Mouse (Mus musculus) cerebellum, adult 11-12 months (tissue): ENCODE data around the gene Kctd7.
A peak's percentile ranks its signal among the peaks of the same experiment; 100 is the strongest.

Experiments
- DNase-seq: peaks from one replicate; pipeline ENCODE4 v3.0.0; 2022

Gene Kctd7

DNA sequence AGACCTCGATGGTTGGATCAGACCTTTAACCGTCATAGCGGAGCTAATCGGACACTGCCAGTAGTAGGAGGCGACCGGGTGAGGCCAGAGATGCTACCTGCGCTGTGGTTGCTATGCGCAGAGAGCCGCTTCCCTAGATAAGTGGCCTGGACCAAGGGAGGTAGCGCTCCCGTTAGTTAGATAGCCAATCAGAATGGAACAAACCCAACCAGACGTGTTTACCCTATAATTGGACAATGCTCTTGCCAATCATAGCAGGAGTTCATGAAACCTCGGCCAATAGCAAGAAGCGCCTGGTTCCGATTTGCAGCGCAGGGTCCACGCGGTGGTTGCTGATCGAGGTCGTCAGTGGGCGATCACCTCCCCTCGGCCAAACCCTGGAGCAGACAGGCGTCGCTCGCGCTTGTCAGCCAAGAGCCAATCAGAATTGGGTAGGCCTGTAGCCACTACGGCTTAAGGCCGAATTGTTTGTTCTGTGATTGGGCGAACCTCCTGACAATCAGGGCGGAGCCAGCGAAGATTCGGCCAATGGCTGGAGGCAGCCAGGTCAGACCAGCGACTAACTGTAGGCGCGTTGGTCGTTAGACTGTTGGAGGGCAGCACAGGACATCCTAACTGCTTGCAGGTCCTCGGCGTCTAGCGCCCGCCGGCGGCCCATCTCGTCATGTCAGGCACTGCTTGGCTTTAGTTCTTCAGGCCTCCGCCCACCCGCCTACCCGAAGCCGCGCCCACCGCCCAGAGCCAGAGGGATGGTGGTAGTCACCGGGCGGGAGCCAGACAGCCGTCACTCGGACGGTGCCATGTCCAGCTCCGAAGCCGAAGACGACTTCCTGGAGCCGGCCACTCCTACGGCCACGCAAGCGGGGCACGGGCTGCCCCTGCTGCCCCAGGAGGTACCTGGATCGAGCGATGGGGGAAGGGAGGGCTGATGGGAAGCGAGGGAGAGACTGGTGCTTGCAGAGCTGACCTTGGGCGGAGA lies at the start of gene Kctd7:
TSS of gene Kctd7 (plus strand) at position 528 of the 979 bp plus-strand sequence.
- peak; percentile 99 for DNase-seq

DNA sequence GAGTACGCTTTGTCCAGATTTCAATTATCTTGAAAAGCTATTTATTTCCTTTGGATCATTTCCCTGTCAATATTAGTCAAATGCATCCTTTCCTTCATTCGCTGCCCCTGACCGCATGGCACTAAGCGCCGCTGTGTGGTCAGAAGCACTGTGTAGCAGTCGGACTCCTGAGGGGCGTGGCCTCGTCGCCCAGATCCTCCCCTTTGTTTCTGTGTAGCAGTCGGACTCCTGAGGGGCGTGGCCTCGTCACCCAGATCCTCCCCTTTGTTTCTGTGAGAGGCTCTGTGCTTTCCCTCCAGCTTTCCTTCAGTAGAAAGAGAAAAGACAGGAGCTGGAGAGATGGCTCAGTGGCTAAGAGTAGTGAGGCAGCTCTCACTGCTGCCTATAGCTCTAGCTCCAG lies 47.9 kb upstream of the Kctd7 start:
- DNase-seq: no peak

DNA sequence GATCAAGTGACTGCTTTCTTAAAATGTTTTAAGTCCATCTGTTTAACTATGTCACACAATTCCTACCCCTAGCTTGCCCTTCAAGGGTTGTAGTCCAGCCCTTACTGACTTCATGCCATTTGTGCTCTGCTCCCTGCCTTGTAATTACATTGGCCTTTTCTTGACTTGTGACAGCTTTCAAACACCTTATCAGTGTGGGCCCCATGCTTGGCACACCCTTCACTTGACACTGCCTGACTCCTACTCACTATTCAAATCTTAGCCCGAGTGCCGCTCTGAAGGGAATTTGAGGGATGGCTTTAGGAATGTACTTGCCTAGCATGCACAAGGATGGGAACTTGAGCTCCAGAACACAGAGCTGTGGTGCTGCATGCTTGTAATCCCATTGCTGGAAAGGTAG lies 46.8 kb upstream of the Kctd7 start:
- DNase-seq: no peak

DNA sequence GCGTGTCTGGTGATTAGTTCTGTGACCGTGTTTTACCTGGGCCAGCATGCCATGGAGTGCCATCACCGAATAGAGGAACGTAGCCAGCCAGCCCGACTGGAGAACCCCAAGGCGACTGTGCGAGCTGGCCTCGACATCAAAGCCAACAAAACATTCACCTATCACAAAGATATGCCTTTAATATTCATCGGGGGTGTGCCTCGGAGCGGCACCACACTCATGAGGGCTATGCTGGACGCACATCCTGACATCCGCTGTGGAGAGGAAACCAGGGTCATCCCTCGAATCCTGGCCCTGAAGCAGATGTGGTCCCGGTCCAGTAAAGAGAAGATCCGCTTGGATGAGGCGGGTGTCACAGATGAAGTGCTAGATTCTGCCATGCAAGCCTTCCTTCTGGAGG lies 42.9 kb upstream of the Kctd7 start:
- DNase-seq: no peak

DNA sequence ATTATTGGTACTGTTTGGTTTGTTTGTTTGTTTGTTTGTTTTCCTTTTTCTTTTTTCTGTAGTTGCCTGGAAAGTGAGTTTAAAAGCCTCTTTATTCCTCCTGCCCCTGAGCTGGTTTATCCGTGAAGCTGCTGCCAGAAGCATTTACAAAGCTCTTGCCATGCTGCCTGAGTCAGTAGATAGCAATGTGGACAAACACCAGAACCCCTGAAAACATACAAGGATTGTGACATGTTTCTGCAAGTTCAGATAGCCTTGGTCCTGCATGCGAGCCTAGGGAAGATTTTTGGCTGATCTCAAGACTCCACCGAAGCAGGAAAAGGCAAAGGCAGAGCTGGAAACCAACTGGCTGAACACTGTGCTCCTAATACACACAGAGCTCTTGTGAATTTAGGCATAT lies 35.3 kb upstream of the Kctd7 start:
- DNase-seq: no peak

DNA sequence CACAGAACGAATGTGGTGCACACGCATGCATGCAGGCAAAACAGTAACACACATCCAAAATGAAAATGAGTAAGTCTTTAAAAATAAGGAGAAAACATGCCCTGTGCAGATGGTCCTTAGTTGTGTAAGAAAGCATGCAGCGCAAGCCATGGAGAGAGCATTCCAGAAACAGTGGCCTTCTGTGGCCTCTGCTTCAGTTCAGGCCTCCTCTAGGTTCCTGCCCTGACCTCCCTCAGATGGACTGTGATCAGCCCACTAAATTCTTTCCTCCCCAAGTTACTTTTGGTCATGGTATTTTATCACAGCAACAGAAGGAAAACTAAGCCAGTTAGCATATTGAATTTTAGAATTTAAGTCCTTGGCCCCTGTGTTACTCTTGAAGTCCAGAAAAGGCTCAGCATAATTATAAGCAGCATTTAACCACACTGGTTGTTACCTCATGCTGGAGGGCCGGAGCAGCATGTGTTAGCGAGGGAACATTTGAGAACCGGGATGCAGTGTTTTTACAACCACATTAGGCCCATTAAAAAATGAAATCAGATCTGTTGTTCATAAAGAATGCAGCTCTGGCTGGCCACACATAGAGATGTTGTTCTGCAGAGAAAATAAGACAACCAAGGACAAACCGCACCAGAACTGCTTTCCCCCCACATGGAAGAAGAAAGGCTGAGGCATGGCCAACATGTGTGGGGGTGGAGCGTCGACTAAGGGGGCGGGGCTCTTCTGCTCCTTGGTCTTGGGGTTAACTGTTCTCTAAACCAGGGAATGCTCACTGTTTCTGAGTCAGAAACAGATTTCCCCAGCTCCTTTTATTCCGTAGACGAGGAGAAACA lies 33.8 kb upstream of the Kctd7 start:
- no peak for DNase-seq

DNA sequence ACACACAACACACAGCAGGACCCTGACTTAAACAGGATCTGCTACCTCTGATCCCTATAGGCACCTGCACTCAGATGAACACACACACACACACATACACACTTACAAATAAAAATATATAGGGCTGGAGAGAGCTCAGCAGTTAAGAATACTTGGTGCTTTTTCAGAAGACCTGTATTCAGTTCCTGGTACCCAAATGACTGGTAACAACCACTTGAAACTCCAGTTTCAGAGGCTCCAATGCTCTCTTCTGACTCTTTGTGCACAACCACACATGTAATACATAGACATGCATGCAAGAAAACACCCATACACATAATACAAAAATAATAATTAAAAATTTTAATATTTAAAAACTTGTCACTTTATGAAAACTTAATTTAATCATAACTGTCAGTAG lies 32.0 kb upstream of the Kctd7 start:
- no peak for DNase-seq

DNA sequence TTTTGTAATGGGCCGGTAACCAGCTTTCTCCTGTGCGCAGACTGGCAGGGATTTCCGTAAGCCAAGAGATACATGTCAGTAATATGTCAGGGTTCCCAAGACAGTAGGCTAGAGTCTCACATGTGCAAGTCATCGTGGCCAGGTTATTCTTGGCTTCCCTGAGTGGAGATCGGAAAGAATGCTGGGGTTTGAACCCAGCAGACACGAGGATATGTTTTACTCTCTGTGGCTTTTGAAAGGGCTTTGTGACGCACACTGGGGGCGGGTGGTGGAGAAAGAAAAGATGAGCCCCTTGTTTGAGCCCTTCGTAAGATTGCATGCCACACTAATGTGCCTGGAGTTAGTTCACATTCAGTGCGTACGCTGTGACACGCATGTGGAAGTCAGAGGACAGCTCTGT lies 28.5 kb upstream of the Kctd7 start:
- no peak for DNase-seq

DNA sequence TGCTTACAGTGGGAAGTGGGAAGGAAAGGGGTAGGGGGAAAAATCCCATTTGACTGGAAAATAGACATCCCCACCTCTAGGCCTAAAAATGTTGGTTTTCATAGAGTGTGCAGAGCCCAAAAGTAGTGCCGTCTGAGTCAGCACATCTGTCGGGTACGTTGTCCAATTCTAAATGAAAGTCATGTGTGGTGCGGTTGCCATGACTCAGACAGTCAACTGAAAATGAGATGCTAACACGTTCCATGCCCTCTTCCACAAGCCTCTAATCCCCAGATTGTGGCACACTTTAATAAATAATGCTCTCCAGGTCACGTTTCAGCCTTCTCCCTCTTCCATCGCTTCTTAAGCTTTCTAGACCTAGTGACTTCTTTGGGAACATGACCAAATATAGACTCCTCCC lies 27.8 kb upstream of the Kctd7 start:
- DNase-seq: no peak

DNA sequence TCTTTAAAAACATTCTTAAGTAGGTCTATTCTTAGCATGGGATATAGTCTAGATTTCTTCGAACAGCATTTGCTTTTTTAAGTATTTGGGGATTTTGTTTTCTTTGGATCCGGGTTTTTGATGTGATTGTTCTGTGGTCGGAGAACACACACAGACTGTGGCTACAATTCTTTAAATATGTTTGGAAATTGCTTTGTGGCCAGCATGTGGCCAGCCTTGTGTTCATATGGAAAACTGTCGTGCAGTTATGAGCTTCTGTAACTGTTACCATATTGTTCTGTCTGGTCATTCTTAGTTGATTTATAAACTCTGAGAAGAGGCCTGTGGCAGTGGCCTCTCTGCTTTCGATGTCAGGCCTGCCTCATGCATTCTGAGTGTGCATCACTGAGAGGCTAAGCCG lies 26.7 kb upstream of the Kctd7 start:
- no peak for DNase-seq

DNA sequence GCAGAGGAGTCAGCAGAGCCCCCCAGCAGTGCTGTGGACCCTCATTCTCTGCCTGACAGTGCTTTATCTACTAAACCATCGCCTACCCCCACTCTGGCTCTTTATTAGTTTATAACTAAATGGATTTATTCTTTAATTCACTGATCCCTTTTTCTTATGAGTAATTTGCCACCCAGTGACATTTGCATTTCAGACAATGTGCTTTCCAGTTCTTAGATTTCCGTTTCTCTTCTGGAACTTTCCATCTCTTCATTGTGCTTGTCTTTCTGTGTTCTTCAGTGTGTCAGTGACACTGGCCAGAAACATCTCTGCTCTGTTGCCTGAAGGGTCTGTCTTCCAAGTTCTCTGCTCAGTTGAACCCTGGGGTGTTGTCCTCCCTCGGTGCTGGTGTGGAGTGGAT lies 25.4 kb upstream of the Kctd7 start:
- no peak for DNase-seq

DNA sequence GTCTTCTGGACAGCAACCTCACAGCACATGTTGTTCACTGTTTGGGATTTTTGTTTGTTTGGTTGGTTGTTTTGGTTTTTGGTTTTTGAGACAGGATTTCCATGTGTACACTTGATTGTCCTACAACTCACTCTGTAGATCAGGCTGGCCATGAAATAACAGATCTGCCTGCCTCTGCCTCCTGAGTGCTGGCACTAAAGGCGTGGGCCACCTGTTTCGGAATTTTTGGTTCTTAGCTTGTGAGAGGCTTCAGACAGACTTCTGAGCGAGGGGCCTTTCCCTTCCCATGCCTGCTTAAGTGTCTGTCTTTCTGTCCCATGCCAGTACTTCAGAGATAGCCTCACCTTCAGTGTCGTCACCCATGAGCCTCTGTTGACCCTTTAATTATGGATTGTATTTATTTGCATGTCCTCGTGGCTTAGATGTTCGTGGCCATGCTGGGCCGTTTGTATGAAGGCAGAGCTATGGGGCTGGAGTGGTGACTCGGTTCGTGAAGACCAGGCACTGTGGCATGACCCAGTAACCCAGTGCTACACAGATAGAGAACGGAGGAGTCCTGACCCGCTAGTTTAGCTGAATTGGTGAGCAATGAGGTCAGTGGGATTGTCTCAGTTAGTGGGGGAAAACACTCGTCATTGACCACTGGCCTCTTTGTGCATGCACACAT lies 24.5 kb upstream of the Kctd7 start:
- no peak for DNase-seq

DNA sequence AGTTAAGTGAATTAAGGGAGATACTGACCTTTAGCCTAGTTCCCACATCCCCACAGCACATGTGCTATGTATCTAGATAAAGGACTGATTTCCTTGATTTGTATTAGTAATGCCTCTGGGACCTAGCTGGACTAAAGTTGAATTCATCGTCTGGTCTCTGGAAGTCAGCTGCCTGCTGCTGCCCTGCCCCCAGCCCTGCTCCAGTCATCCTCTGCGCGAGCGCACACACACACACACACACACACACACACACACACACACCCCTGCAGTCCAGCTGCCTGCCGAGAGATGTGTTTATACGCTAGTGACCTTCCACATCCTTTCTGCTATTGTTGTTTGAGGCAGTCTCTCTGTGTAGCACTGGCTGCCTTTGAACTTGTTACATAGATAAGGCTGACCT lies 23.8 kb upstream of the Kctd7 start:
- DNase-seq: no peak

DNA sequence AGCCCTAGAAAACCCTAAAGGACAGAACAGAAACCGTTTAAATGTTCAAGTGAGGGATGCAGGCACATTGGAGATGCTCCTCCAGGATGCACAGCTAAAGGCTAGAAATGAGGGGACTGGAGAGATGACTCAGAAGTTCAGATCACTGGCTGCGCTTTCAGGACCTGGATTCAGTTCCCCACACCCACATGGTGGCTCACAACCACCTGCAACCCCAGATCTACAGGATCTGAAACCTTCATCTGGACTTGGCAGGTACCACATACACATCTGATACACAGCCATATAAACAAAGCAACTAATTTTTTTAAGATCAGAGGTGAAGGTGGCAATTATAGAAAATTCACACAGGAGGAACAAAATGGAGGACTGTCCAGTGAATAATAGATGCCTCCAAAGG lies 22.3 kb upstream of the Kctd7 start:
- no peak for DNase-seq

DNA sequence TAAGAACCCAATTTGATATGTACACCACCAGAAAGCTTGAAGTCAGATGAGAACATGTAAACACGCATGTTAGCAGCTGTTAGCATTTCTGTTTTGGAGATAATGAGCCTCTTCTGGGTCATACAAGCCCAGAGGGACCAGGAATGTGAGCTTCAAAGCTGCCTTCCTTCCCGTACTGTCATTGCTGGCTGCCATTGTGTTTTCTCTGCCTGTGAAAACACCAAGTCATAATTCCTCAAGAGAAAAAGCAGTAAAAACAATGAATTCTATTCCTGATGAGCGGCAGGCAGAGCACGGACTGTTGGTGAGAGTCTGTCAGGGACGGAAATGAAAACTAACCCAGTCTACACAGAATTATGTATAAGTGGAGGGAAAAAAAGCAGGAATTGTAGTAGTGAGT lies 20.4 kb upstream of the Kctd7 start:
- DNase-seq: no peak

DNA sequence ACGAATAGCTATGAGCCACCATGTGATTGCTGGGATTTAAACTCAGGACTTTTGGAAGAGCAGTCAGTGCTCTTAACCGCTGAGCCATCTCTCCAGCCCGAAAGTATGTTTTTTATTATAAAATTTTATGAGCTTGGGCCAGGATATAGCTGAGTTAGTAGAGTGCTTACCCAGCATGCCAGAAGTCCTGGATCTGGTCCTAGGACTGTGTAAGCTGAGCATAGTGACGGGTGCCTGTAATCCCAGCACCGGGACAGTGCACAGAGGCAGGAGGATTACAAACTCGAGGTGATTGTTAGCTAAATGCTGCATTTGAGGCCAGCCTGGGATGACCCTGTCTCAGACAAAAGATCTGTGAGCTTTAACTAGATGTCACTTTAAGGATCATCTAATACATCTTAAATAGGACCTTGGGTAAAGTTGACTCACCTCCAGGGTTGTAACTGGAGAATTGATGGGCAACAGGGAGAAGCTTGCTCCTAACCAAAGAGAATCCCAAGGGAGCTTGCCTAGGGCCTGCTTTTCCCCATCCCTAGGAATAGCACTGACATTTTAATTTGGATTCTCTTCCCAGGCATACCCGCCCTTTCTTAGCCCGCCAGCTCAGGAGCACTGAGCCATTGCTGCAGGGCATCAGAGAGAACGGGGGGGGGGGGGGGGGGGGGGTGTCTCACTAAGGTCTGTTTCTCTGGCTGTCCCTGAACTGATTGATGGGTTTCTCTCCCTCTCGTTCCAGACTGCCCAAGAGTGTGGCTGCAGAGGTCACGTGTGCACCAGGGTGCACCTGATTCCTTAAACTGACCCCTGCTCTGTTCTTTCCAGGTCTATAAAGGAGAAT lies 15.8 kb upstream of the Kctd7 start:
- no peak for DNase-seq

DNA sequence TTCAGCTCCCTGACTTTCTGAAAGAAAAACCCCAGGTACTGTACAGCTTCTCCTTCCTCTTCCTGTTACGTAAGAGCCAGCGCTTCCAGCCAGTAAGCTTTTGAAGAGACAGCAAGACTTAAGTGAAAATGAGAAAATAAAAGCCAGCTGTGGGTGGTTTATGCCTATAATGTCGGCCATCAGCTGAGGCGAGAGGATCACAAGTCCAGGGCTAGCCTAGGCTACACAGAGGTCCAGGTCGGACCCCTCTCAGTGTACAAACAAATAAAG lies 15.2 kb upstream of the Kctd7 start:
- DNase-seq: no peak

DNA sequence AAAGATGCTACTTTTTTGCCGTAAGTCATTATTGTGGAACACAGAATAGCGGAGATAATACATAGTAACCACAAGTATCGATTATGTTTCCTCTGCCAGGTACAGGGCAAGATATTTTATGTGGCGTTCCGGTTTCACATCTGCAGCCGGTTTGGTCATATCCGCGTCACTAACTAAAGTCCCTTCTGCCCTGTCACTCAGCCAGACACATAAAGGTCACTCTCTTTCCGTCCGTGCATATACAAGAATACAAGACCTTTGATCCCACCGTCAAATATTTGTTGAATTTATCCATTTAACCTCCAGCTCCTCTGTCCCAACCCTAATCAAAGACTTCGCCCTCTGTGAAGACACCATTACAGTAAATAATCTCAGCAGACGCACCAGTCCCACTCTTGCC lies 8.1 kb upstream of the Kctd7 start:
- DNase-seq: no peak

DNA sequence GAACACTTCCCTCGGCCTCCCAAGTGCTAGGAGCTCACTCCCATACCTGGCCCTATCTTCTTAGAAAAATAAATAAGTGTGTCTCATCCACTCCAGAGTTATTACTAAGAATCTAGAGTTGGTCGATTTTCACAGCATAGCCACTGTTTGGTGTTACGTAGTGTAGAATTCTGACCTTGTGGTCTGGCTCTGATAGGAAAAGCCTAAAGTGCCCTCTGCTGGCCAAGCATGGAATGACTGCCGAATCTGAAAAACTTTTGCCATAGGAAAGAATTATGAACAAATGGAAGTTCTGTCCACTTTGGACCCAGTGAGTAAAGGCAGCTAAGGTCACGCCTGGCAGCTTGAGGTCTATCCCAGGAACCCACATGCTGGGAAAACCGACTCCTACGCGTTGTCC lies 5.3 kb upstream of the Kctd7 start:
- peak; percentile 61 for DNase-seq

DNA sequence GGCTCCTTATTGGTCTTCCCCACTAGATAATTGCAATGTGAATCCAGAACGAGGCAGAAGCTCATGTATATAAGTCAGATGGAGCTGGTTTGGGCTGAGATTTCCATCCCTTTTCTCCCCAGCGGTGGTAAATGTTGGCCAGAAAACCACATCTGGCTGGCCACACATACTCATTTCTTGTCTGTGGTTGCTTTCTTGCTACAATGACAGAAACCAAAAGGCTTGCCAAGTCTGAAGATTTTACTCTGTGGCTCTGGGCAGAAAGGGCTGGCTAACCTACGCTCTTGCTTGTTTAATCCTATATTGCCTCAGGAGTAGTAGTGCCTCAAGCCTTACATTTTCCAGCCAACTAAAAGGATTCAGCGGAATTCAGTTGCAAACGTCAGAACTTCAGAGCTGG lies 3.5 kb upstream of the Kctd7 start:
- DNase-seq: no peak

DNA sequence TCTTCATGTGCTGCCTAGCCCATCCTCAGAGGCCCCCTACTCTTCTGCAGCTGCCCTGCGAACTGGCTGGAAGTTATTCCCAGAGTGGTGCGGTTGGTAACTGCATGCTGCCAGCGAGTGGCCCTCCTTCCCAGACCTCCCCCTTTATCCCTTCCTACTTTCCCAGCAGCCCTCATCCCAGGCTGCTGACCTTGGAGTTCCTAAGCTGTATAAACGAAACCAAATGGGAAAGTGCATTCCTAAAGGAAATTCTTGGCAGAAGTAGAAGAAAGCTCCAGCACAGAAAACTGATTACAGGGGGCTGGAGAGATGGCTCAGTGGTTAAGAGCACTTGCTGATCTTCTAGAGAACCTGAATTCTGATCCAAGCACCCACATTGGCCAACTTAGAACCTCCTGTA lies 2.6 kb upstream of the Kctd7 start:
- DNase-seq: no peak

DNA sequence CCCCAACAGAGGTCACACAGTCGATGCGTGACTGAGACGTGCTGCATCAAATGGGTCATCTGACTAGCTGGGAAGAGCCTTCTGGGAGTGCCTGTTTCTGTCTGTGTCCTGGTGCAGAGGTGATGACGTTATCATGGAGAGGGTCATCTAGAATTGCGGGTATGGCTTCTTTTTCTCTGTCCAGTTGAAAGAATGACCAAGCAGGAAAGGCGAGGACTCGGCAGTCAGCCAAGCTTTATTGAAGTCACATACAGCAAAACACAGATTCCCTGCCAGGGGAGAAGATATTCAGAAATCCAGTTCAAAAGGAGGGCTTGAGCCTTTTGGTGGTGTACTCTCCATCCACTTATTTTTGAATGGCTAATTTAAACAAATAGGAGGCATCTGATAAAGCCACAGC lies 1.6 kb upstream of the Kctd7 start:
- no peak for DNase-seq

DNA sequence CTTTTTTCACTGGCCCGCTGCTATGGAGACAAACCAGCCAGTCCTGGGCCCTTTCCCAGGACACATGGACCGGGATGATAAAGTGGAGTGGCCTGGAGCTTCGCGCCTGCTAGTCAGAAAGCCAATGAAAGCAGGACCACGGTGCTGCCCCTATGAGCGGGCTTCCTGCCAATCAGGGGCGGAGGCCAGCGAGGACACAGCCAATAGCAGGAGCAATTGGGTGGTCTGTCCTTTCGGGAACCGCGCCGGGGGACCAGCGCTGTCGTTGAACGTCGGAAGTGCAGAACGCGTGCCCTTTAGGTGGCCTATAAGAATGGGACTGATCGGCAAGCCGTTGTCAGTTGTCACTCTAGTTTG lies 706 bp upstream of the Kctd7 start:
- DNase-seq: peak; percentile 89
